Mouse (Mus musculus): ENCODE results near the gene Olfr70. TPM values are rescaled to one million over a fixed set of nuclear protein-coding genes. Genes with fewer than 3 reads are reported as not detected.

The Olfr70 gene
- total RNA-seq (2021) = not detected
- long read RNA-seq = 0 reads

DNA sequence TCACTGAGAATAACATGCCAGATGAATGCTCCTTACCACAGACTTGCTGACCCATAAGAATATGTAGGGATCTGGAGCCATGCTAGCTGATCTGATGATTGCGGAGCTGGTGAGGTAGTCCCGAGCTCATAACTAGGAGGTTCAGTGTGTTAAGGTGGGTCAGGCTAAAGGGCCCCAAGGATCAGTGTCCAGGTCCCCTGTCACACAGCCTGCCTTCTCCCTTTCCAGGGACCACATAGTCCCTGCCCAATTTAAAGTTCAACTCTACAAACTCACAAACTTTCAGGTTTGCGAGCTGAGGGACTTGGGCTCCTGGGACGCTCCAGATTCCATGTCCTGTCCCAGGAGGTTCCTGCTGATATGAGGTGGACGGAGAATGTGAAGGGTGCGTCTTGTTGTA, at the start of gene Olfr70:
TSS of gene Olfr70 (minus strand) at position 101 of the 400 bp plus-strand sequence.
- no peak for DNase-seq (ENCODE audit: low spot score in 2 of 2)

DNA sequence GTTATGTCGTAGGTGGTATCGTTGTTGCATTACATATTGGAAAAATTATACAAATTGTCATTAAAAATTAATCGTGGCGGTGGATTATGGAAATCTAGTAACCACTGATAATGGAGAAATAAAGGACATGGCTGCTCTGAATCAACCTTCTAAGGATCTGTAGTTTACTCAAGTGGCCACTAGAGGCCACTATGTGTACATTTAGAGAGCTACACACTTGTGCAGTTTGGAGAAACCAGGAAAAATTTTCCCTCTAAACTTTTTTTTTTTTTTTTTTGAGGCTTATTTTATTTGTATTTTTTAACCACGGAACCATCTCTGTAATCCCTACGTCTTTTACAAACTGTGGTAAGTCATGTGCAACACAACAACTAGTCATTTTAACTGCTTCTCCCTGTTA, 44.6 kb upstream of the Olfr70 start:
- peak in 1 of 2 experiments; percentile 66 for DNase-seq (ENCODE audit: low spot score in 2 of 2)

DNA sequence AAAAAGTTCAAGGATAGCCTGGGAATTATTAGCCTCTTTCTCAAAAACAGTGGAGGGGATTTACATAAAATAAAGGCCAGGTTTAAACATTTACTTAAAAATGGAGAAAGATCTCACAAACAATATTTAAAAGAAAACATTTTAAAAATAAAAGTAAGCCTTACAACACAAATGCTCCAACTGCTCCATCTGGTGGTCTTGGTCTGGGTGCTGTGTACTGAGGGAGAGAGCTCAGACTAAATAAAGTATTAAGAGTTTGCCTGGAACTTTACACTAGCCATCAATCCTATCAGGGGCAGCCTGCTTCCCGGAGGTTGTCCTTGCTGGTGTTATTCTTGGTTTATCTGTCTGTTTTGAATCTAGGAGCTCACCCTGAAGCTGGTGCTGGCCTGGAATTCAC, 42.5 kb upstream of the Olfr70 start:
- DNase-seq (ENCODE audit: low spot score in 2 of 2) = no peak

DNA sequence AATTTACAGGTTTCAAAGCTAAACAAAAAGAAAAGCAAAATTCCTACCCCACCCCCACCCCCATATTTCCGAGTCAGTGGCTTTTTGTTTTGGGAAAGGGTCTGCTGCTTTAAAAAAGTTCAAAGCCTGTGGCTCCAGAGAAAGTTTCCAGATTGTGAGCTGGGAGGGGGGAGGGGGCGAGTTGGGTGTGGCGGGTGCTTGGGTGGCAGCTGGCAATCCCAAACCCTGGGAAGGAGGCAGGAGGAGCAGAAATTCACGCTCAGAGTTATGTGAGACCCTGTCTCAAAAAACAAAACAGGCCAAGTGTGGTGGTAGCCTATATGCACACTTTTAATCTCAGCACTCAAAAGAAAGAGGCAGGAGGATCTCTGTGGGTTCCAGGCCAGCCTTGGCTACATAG, 42.0 kb upstream of the Olfr70 start:
- DNase-seq (ENCODE audit: low spot score in 2 of 2) = no peak

DNA sequence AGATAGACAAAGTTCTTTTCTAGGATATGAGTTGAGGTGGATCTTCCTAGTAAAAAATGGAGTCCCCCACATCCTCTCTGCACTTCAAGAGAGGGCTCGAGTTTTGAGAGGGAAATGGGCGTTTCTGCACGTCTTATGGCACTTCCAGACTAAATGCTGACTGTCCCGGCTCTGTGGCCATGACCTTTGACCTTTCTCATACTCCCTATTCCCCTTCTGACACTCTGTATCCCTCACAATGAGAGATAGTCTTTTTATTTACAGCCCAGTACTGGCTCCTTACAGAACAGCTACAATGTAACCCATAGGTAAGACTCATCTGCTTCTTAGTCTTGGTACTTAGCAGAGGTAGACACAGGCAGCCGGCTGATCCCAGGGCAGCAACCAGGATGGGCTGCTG, 40.9 kb upstream of the Olfr70 start:
- DNase-seq (ENCODE audit: low spot score in 2 of 2) = no peak

DNA sequence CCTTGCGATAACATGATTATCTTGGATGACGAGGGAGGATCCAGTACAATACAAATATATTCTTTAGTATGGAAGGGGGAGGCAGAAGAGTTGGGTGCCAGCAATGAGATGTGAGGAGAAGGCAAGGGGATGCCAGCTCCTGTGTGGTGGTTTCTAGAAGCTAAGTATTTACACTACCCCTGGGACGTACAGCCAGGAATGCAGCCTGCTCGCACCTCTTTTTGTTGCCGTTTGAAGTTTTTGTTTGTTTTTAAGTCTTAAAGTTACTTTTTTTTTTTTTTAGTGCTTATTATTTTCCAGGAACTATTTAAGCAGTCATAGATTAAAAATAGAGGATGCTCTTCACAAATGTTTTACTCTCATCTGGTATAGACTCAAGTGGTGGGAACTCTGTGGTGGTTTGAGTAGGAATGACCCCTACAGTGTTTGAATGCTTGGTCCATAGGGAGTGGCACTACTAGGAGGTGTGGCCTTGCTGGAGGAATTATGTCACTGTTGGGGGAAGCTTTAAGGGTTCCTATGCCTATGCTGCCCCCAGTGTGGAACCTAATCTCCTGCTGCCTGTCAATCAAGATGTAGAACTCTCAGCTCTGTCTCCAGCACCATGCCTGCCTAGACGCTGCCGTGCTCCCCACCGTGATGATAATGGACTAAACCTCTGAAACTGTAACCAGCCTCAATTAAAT, 38.5 kb upstream of the Olfr70 start:
- no peak for DNase-seq (ENCODE audit: low spot score in 2 of 2)

DNA sequence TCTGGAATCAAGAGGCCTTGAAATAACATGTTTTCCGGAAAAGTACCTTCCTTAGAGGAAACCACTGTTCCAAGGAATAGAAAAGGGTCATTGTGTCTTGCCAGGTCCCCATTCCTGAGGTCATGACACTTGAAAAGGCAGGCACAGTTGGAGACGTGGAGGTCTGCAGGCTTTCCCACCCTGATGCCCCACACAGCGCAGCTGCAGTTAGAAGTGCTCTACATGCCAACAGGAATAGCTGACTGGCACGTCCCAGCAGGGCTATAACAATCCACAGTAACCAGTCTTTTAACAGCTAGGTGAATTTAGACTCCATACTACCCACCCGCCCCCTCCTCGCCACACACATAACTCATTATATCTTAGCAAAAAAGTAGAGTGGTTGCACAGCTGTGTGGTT, 36.5 kb upstream of the Olfr70 start:
- no peak for DNase-seq (ENCODE audit: low spot score in 2 of 2)

DNA sequence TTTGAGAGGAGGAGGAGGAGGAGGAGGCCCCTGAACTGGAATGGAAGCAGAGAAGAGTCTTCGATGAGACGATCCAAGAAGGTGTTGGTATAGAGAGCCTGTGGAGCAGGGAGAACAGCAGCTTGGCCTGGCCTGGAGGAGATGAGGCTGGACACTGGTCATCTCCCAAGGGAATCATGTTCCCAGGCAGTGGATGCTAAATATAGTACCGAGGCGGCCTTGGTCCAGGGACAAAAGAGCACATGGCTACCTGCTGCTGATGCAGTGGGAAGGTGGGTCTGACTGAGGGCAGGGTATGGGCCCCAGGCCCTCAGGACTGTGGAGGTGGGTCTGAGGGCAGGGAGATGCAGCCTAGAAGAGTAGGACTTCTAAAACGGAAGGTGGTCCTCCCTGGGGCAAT, 32.6 kb upstream of the Olfr70 start:
- no peak for DNase-seq (ENCODE audit: low spot score in 2 of 2)

DNA sequence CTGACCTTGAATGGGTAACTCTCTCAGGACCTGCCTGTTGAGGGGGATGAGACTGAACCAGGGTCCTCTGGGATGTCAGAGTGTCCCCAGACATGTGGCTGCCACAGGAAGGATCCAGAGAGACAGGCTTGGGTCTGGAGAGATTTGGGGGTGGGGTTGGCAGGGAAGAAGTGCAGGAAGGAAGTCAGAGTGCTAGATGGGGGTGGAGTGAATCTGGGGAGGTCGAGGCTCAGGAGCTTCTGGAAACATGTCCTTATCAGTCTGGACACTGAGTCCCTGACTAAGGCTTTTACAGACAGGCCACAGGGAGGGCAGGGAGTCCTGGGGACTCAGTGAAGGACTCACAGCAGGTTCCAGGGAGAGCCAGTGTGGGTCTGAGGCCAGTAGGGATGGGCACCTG, 31.6 kb upstream of the Olfr70 start:
- DNase-seq (ENCODE audit: low spot score in 2 of 2) = no peak

DNA sequence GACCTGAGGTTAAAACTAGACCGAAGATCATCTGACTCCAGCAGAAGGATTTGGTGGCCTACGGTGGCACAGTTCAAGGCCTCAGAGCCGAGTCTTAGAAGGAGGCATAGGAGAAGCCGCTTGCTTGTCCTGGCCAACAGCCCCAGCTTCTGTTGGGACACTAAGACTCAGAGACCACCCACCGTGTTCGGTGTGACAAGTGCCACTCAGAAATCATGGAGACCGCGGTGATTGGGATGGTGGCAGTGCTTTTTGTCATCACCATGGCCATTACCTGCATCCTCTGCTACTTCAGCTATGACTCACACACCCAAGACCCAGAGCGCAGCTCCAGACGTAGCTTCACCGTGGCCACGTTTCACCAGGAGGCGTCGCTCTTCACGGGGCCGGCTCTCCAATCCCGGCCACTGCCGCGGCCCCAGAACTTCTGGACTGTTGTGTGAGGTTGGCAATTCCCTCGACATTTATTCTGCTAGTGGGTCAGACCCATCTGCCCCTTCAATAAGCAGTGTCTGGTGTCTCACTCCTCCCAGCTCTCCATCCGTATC, 30.2 kb upstream of the Olfr70 start:
- DNase-seq (ENCODE audit: low spot score in 2 of 2) = no peak

DNA sequence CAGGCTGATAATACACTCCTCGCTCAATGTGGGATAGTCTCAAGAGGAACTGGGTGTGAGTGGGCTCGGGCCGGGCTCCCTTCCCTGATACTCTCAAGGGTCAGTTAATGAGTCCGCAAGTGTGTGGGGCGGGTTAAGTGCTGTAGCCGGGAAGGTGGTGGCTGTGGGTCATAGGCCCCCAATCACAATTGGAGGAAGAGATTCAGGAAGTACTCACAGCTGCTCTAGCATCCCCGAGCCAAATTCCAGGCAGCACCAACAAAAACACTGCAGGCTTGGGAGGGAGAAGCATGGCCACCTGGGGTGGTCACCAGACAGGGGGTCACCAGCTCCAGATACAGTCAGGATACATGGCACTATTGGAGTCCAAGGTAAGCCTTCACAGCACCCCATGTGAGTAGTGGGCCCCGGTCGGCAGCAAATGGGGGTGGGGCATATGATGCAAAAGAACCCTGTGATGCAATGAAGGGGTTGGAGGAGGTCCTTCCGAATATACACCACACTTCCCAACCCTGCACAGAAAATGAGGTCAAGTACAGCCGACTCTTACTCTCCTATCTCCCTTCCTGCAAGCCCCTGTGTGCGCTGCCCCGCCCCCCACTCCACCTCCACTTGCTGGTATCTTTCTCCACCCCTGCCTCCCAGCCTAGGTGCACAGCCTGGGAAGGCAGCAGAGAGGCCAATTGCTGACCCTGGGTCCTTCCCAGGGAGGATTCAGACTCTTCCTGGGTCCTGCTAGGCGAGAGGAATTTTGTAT, 29.4 kb upstream of the Olfr70 start, which contains the start of gene Spaar:
TSS of gene Spaar (plus strand) at position 241 of the 757 bp plus-strand sequence.
- no peak for DNase-seq (ENCODE audit: low spot score in 2 of 2)

DNA sequence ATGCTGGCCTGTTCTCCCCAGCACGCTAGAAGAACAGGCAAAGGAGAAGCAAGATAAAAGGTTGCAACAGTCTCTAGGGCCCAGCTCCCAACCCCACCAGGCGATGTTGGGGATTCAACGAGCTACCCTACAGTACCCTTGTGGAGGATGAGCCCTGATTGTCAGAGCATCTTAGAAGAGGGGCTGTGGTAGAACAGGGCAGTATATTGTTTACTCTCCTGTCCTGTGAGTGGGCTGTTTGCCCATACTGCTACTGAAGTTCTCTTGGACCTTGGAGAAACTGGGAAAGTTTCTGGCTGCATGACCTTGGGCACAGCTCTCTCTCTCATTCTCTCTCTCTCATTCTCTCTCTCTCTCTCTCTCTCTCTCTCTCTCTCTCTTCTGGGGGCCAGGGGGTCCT, 28.5 kb upstream of the Olfr70 start:
- no peak for DNase-seq (ENCODE audit: low spot score in 2 of 2)

DNA sequence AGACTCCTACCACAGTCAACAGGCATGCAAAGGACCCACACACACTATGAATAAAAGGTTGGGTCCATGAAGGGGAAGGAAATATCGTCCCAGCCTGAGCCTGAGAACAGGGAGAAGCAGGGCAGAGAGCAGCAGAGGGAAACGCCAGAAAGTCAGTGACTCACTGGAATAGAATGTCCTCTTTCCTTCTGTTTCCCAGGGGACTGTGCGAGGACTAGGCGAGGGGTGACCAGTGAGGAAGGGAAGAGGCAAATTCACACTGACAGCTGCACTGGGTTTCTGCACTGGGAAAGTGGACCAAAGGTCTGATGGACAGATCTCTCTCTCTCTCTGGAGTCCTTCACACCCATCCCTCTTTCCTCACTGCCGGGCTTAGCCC, 28.0 kb upstream of the Olfr70 start:
- DNase-seq (ENCODE audit: low spot score in 2 of 2) = no peak

DNA sequence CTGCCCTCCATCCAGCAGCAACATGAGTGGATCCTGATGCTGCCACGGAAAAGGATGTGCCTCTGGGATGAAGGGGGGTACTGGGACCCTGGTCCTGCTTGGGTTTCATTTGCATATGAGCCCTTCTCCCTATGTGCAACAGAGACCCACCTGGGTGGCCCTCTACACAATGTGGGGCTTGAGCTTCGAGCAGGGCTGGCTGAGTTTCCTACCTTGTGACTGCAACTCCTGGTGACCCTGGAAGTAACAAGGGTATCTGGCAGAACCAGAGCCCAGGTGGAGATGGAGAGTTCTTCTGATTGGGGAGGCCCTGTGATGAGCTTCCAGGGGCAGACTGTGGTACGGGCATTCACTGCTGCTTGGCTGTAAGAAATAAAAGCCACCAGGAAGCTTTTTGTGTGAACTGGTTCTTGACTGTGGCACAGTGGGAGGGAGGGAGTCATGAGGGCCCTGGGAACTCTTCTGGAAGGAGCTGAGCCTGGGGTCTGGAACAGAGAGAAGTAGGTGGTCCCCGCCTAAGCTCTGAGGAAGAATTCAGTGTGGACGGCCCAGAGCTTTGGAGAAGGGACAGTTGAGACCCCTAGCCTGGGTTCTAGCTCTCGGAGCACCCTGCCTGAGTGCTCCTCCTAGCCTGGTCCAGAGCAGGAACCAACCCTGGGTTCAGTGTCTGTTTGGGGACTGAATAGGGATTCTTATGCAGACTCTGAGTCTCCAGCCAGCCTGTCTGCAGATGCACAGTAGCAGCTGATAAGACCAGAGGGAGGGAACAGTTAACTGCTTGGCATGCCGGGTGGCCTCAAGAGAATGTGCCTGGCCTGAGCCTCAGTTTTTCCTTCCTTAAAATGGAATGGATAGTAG, 27.3 kb upstream of the Olfr70 start:
- DNase-seq (ENCODE audit: low spot score in 2 of 2) = no peak

DNA sequence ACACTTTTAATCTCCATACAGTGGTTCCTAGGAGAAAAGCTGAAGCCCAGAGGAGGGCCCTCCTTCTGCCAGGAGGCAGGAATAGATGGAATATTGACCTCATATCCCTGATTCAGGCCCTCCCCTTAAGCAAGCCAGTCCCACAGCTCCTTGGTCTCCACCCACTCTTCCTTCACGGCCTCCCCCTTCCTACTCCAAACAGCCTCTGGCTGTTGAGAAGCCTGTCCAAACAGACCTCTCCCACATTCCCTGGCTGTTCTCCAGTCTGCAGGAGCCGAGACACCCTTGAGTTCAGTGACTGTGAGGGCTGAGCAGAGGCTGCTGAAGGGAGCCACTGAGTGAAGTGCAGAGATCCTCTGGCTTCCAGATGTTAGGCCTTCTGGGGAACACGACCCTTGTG, 26.4 kb upstream of the Olfr70 start, which contains the start of gene Hrct1:
TSS of gene Hrct1 (plus strand) at position 194 of the 400 bp plus-strand sequence.
- no peak for DNase-seq (ENCODE audit: low spot score in 2 of 2)

DNA sequence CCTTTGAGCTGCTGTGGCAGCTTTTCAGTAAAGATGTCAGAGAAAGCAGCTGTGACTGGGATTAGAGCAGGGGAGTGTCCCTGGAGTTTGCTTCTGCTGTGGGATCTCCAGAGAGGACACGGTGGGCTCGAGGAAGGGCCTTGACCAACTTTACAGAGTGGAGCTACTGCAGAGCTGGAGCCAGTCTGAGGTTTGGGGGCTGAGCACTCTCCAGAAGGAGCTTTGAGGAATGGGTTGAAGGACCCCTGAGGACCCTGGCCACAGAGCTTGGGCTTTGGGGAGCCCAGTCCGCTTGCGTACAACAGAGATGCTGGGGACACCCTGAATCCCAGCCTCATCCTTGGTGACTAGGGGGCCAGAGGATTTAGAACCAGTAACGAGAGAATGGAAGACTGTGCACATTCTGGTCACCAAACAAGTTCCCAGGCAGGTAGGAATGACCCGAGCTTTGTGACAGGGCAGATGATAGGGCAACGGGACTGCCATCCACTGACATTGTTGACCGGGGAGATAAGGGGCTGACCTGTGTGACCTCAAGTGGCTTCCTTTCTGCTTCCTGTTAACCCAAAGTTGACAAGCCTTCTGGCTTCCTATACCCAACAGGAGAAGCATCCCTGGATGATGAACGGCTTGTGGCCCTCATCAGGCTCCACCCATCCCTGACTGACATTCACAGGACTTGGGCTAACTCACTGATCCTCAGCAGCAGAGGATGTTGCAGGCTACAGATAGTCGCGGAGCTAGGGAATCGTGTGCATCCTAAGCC, 25.8 kb upstream of the Olfr70 start:
- DNase-seq (ENCODE audit: low spot score in 2 of 2) = no peak

DNA sequence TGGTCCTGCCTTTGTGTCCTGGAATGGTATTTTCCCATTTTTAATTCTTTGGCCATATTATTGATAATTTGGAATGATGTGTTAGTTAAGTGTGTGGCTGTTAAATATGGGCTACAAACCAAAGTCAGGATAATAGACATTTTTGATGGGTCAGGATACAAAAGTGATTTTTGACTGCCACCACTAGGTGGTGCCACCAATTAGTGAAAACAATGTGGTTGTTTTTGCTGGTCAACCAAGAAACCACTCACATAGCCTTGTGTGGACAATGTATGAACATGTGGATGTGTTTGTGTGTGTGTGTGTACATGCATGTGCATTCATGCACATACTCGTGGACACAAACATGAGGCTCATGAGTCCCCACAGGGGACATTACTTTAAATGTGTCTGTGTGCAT, 24.2 kb upstream of the Olfr70 start:
- DNase-seq (ENCODE audit: low spot score in 2 of 2) = no peak

DNA sequence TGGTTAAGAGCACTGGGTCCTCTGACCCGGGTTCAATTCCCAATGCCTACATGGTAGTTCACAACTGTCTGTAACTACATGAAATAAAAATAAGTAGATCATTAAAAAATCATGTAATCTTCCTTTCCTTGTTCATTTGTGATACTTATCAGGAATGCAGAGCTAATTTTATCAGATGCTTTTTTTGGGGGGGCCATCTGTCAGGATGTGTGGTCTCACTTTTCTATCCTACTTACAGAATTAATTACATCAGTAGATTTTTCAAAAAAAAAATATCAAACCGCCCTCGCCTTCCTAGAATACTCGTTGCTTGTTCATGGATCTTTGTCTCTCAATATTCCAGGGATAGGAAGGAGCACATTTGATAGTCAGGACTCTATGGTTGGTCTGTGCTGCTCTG, 21.6 kb upstream of the Olfr70 start:
- peak in 1 of 2 experiments; percentile 69 for DNase-seq (ENCODE audit: low spot score in 2 of 2)

DNA sequence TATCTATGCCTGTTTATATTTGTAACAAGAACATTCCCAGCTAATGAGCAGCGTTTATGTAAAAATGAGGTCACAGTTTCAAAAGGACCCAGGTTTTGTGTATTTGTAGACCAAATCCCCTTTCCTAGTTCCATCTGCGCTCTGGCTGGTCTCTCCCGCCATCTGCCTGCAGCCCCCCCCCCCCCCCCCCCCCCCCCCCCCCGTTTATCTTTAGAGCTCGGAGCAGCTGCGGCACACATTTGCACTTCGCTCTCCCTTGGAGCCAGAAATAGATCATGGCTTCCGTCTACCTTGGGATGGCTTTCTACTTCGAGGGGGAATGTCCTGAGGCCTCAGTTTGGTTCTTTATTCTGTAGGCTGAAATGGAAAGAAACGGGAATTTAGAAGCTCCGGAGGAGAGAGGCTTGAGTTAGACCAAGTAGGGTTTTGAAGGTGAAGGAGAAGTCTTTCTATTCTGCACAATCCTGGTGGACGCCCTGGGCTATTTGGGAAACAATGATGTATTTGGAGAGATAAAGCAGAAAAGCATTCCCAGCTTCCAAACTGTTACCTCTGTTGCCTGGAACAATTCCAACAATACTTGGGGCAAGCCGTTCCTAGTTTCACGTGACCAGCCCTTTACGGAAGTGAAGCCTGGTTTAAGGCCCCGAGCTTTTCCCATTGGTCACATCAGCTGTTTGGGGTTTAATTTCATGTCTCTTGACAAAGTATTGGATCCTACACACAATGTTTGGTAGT, 20.1 kb upstream of the Olfr70 start:
- no peak for DNase-seq (ENCODE audit: low spot score in 2 of 2)

DNA sequence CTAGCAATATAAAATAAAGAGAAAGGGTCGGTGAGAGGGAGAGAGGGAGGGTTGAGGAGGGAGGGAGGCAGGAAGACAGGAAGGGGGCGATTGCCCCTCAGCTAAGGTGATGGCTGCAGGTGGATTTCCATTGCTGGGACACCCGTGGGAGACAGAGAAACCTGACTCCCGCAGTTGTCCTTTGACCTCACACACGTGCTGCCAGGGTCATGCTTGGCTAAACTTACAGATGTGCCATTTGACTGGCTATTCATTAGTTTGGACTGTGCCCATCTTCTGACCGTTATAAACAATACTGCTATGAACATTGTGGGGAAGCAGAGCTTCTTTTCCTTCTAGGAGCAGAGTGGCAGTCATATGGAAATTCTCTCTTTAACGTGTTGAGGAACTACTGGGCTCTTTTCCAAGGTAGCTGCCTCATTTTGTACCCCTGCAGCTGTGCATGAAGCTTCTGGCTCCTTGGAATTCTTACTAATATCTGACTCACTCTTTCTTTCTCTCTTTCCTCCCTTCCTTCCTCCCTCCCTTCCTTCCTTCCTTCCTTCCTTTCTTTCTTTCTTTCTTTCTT, 13.1 kb upstream of the Olfr70 start:
- no peak for DNase-seq (ENCODE audit: low spot score in 2 of 2)
